Comparison of ENCODE assay signal across 18 mouse cellular contexts in the genomic region with DNA sequence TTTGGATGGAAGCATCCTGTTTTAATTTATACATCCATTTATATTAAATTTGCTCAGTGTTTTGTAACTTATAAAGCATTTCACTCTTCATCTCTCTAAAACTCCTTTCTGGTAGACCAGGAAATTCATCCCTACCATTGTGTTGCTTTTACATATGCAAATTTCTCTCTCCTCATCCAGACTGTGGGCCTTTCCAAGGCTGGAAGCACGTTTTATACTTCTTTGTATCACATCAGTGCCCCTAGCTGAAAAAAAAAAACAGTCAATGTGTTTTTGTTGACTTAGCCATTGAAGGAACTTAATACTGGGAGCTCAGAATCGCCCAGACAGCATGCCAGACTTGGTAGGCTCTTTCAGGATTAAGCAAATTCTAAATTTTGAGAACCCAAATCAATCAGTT.
"Had no signal": no experiment of that assay in that cellular context is flagged by ENCODE, and none has a peak within 500 bp of the region (broad histone marks: within the 10 kb centered on the region; RNA-seq: fewer than 3 reads in every experiment).

No protein-coding gene starts in this region.

- H3K4me1 ChIP-seq: midbrain, embryonic 13.5 days; midbrain, embryonic 15.5 days; neural tube, embryonic 13.5 days; neural tube, embryonic 15.5 days had no signal

- H3K4me2 ChIP-seq: lung, embryonic 14.5 days; midbrain, embryonic 13.5 days; midbrain, embryonic 15.5 days; neural tube, embryonic 13.5 days; neural tube, embryonic 15.5 days had no signal

- ATAC-seq: midbrain, embryonic 13.5 days; midbrain, embryonic 15.5 days had no signal

- H3K27ac ChIP-seq: midbrain, embryonic 10.5 days; midbrain, embryonic 13.5 days; midbrain, embryonic 15.5 days; neural tube, embryonic 13.5 days; neural tube, embryonic 15.5 days had no signal

- DNase-seq: lung, adult 18-20 months; lung, embryonic 14.5 days; lung, postnatal 10 days; lung, postnatal 4 days; retina, postnatal 1 day; right cerebral cortex, adult 18-20 months; right cerebral cortex, postnatal 25 days; right cerebral cortex, postnatal 4 days; spleen, adult 18-20 months; thymus, adult 18-20 months; thymus, postnatal 14 days; thymus, postnatal 36 days had no signal

- H3K9ac ChIP-seq: lung, embryonic 14.5 days; midbrain, embryonic 13.5 days; midbrain, embryonic 15.5 days; neural tube, embryonic 13.5 days; neural tube, embryonic 15.5 days had no signal

- H3K36me3 ChIP-seq: midbrain, embryonic 10.5 days; midbrain, embryonic 13.5 days; midbrain, embryonic 15.5 days; neural tube, embryonic 13.5 days; neural tube, embryonic 15.5 days had no signal

- H3K4me3 ChIP-seq: midbrain, embryonic 10.5 days; midbrain, embryonic 13.5 days; midbrain, embryonic 15.5 days; myocyte; neural tube, embryonic 13.5 days; neural tube, embryonic 15.5 days had no signal

- H3K9me3 ChIP-seq: midbrain, embryonic 10.5 days; midbrain, embryonic 15.5 days; neural tube, embryonic 15.5 days had no signal

- H3K27me3 ChIP-seq: midbrain, embryonic 13.5 days; midbrain, embryonic 15.5 days; neural tube, embryonic 13.5 days; neural tube, embryonic 15.5 days had no signal
